Mouse (Mus musculus) MEL (cell line): ENCODE measurements around the gene Hoxd13. TPM values are rescaled to one million over a fixed set of nuclear protein-coding genes. Genes with fewer than 3 reads are reported as not detected.

ENCODE experiments used
- DNase-seq: peaks from one replicate; pipeline ENCODE4 v3.0.0; 2011; ENCODE audit warnings: low read depth, low spot score
- H3K27ac ChIP-seq: 2 replicates; pipeline ENCODE4 v1.5.1; 2012; ENCODE audit warnings: low read depth, mild to moderate bottlenecking, control low read depth, low read length, moderate library complexity; ENCODE audit not compliant: control insufficient read depth
- H3K27me3 ChIP-seq, 2 experiments: fragments of 150-350 bp in 1 of 2; sonication (generic) in 1 of 2; 2 replicates each; pipeline ENCODE4 v1.6.1; 2012; ENCODE audit warnings: low read length in 2 of 2, mild to moderate bottlenecking in 2 of 2, improper control_type of control experiment in 1 of 2, moderate library complexity in 1 of 2; ENCODE audit not compliant: insufficient read depth in 2 of 2, control insufficient read depth in 1 of 2
- H3K36me3 ChIP-seq, 2 experiments: 2 replicates each; pipeline ENCODE4 v1.6.1; 2012 to 2014; ENCODE audit warnings: low read length in 2 of 2, improper control_type of control experiment in 1 of 2, inconsistent platforms in 1 of 2, mild to moderate bottlenecking in 1 of 2; ENCODE audit not compliant: insufficient read depth in 2 of 2, control insufficient read depth in 1 of 2
- H3K4me1 ChIP-seq, 2 experiments: fragments of 150-350 bp in 1 of 2; sonication (generic) in 1 of 2; 2 replicates each; pipeline ENCODE4 v1.6.1; 2012; ENCODE audit warnings: low read length in 2 of 2, improper control_type of control experiment in 1 of 2, mild to moderate bottlenecking in 1 of 2; ENCODE audit not compliant: insufficient read depth in 2 of 2, control insufficient read depth in 1 of 2
- H3K4me3 ChIP-seq, 2 experiments: fragments of 150-350 bp in 1 of 2; sonication (generic) in 1 of 2; 2 replicates each; pipeline ENCODE4 v1.5.1; 2012; ENCODE audit warnings: low read depth in 2 of 2, low read length in 2 of 2, mild to moderate bottlenecking in 2 of 2, moderate library complexity in 2 of 2, control low read depth in 1 of 2, improper control_type of control experiment in 1 of 2; ENCODE audit not compliant: control insufficient read depth in 1 of 2, insufficient read depth in 1 of 2
- H3K79me2 ChIP-seq: 2 replicates; pipeline ENCODE4 v1.6.1; 2012; ENCODE audit warnings: mild to moderate bottlenecking, low read length, moderate library complexity; ENCODE audit not compliant: control insufficient read depth, poor library complexity, insufficient read depth
- H3K9ac ChIP-seq: 2 replicates; pipeline ENCODE4 v1.6.1; 2012; ENCODE audit warnings: low read depth, mild to moderate bottlenecking, control low read depth, low read length, moderate library complexity; ENCODE audit not compliant: control insufficient read depth, poor library complexity, severe bottlenecking
- H3K9me3 ChIP-seq: fragments of 150-350 bp; sonication (generic); replicated peaks from 2 replicates; pipeline ENCODE4 v1.6.1; 2012; ENCODE audit warnings: mild to moderate bottlenecking, low read length, improper control_type of control experiment, moderate library complexity; ENCODE audit not compliant: insufficient read depth
- BHLHE40 ChIP-seq: IDR thresholded peaks from 2 replicates; pipeline ENCODE4 v1.6.1; 2012; ENCODE audit warnings: low read depth, mild to moderate bottlenecking, inconsistent platforms, low read length, improper control_type of control experiment, borderline replicate concordance
- CTCF ChIP-seq, 3 experiments: IDR thresholded peaks in 2 of 3; conservative IDR thresholded peaks in 1 of 3; 2 replicates each; pipeline ENCODE4 v1.5.1; 2011 to 2012; ENCODE audit warnings: low read length in 3 of 3, low read depth in 2 of 3, mild to moderate bottlenecking in 2 of 3, improper control_type of control experiment in 1 of 3, inconsistent platforms in 1 of 3, mixed read lengths in 1 of 3, moderate library complexity in 1 of 3; ENCODE audit not compliant: control insufficient read depth in 1 of 3, insufficient read depth in 1 of 3, poor library complexity in 1 of 3, severe bottlenecking in 1 of 3
- E2F4 ChIP-seq: IDR thresholded peaks from 2 replicates; pipeline ENCODE4 v1.6.1; 2011; ENCODE audit warnings: low read depth, low read length, improper control_type of control experiment, borderline replicate concordance
- ELF1 ChIP-seq: IDR thresholded peaks from 2 replicates; pipeline ENCODE4 v1.6.1; 2014; ENCODE audit warnings: low read depth, mild to moderate bottlenecking, inconsistent platforms, low read length, improper control_type of control experiment, moderate library complexity
- ETS1 ChIP-seq: IDR thresholded peaks from 2 replicates; pipeline ENCODE4 v1.6.1; 2012; ENCODE audit warnings: low read depth, mild to moderate bottlenecking, inconsistent platforms, low read length, improper control_type of control experiment, moderate library complexity
- GABPA ChIP-seq: IDR thresholded peaks from 2 replicates; pipeline ENCODE4 v1.6.1; 2012; ENCODE audit warnings: low read depth, mild to moderate bottlenecking, inconsistent platforms, low read length, improper control_type of control experiment, moderate library complexity
- GATA1 ChIP-seq: IDR thresholded peaks from 2 replicates; pipeline ENCODE4 v1.6.1; 2011; ENCODE audit warnings: low read depth, low read length, improper control_type of control experiment
- JUND ChIP-seq: IDR thresholded peaks from 2 replicates; pipeline ENCODE4 v1.6.1; 2011; ENCODE audit warnings: low read depth, mild to moderate bottlenecking, improper control_type of control experiment, low read length
- KAT2A ChIP-seq: conservative IDR thresholded peaks from 2 replicates; pipeline ENCODE4 v1.6.1; 2012; ENCODE audit warnings: low read depth, low read length, improper control_type of control experiment, inconsistent platforms
- MAFK ChIP-seq: IDR thresholded peaks from 2 replicates; pipeline ENCODE4 v1.6.1; 2011; ENCODE audit warnings: low read depth, mild to moderate bottlenecking, low read length, improper control_type of control experiment, borderline replicate concordance
- MYC ChIP-seq: IDR thresholded peaks from 2 replicates; pipeline ENCODE4 v1.6.1; 2011; ENCODE audit warnings: low read depth, mild to moderate bottlenecking, low read length, improper control_type of control experiment, moderate library complexity
- NRF1 ChIP-seq: IDR thresholded peaks from 2 replicates; pipeline ENCODE4 v1.6.1; 2014; ENCODE audit warnings: low read depth, mild to moderate bottlenecking, inconsistent platforms, low read length, improper control_type of control experiment, moderate library complexity; ENCODE audit not compliant: poor library complexity, insufficient read depth, severe bottlenecking
- POLR2A ChIP-seq, 2 experiments: IDR thresholded peaks; 2 replicates each; pipeline ENCODE4 v1.6.1; 2011 to 2012; ENCODE audit warnings: low read length in 2 of 2, mild to moderate bottlenecking in 2 of 2, control low read depth in 1 of 2, improper control_type of control experiment in 1 of 2, low read depth in 1 of 2, moderate library complexity in 1 of 2; ENCODE audit not compliant: control insufficient read depth in 1 of 2, insufficient read depth in 1 of 2, poor library complexity in 1 of 2
- RCOR1 ChIP-seq: IDR thresholded peaks from 2 replicates; pipeline ENCODE4 v1.6.1; 2012; ENCODE audit warnings: low read depth, mild to moderate bottlenecking, inconsistent platforms, low read length, improper control_type of control experiment
- TBP ChIP-seq: IDR thresholded peaks from 2 replicates; pipeline ENCODE4 v1.8.0; 2011; ENCODE audit warnings: low read depth, low read length, improper control_type of control experiment
- TCF12 ChIP-seq: IDR thresholded peaks from 2 replicates; pipeline ENCODE4 v1.6.1; 2014; ENCODE audit warnings: low read depth, mild to moderate bottlenecking, inconsistent platforms, low read length, improper control_type of control experiment, moderate library complexity
- USF1 ChIP-seq: IDR thresholded peaks from 2 replicates; pipeline ENCODE4 v1.6.1; 2014; ENCODE audit warnings: low read depth, mild to moderate bottlenecking, inconsistent platforms, low read length, improper control_type of control experiment, moderate library complexity
- USF2 ChIP-seq, 2 experiments: IDR thresholded peaks; 2 replicates each; pipeline ENCODE4 v1.6.1; 2011 to 2012; ENCODE audit warnings: improper control_type of control experiment in 2 of 2, low read length in 2 of 2, borderline replicate concordance in 1 of 2, inconsistent platforms in 1 of 2, low read depth in 1 of 2, mild to moderate bottlenecking in 1 of 2; ENCODE audit not compliant: insufficient read depth in 1 of 2
- ZC3H11A ChIP-seq: IDR thresholded peaks from 2 replicates; pipeline ENCODE4 v1.6.1; 2012; ENCODE audit warnings: low read depth, mild to moderate bottlenecking, inconsistent platforms, low read length, improper control_type of control experiment
- ZNF384 ChIP-seq: IDR thresholded peaks from 2 replicates; pipeline ENCODE4 v1.6.1; 2012; ENCODE audit warnings: low read depth, mild to moderate bottlenecking, inconsistent platforms, low read length, improper control_type of control experiment
- polyA plus RNA-seq, 2 experiments: library from polyadenylated mRNA; stranded (reverse) in 1 of 2; unstranded in 1 of 2; fragments of >175 nt in 1 of 2; fragments of >200 nt in 1 of 2; gene quantifications; 2 replicates each; pipeline versions ENCODE4 v1.2.1 to v1.2.4; 2012; ENCODE audit warnings: low replicate concordance in 2 of 2, low read depth in 1 of 2; ENCODE audit not compliant: insufficient read length in 2 of 2, insufficient read depth in 1 of 2, missing spikeins in 1 of 2
- total RNA-seq: library from RNA; depleted of rRNA; stranded (reverse); fragments of 300-350 nt; gene quantifications from 2 replicates; pipeline ENCODE4 v1.2.3, GENCODE M21; 2012

The Hoxd13 gene
- total and polyA plus RNA-seq, 3 experiments, result not detected

DNA sequence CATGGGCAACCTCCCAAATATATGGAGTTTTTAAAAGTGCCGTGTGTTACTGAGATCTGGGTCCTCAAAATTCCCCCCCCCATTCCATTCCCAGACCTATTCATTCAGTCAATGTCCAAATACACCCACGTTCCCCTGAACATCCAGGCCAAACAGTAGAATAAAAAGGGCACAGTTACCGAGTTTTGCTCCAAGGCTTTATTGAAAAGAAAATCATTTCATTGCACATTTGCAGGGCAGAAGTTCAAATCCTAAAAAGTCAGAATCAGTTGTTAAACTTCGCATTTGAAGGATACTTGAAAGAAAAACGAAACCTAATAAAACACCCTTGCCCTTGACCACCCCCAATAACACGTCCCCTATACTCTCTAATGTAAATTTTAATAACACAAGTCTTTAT, 34.7 kb downstream of the Hoxd13 start (continued):
- TF ChIP-seq TBP, result no peak
- TF ChIP-seq, all 39 proteins: peak for 0

DNA sequence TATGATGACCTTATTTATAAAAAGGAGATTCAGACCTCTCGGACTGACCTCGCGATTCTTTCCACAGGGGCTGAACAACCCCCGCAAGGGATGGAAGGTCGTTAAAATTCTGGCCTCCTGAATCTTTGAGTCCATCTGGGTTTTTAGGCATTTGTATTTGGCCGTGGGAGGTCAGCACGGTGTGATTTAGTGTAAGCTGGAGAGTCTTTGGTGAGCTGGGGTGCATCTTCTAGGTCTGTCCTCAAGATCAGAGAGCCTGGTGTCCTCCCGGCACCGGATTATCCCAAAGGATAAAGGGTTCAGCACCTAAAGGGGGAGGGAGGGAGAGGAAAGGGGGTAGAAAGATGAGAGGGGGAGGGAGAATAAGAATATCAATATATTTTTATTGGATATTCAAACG, 35.2 kb downstream of the Hoxd13 start:
- H3K9ac ChIP-seq, result no peak overlapping the region
- no peaks in the 10 kb centered on the region for H3K27me3 ChIP-seq
- TF ChIP-seq MYC (no peak), POLR2A (IDR thresholded peaks at IDR 0.05; ENCODE audit: control insufficient read depth in 1 of 2, insufficient read depth in 1 of 2, low read depth in 1 of 2, low read length in 2 of 2, poor library complexity in 1 of 2) (no peak), ELF1 (no peak), GABPA (no peak), ZC3H11A (no peak), MAFK (no peak), ETS1 (no peak), E2F4 (no peak), TCF12 (no peak), KAT2A (no peak), TBP (no peak), GATA1 (no peak), RCOR1 (no peak), ZNF384 (no peak), NRF1 (no peak), BHLHE40 (no peak), USF1 (no peak), JUND (no peak), USF2 (IDR thresholded peaks at IDR 0.05; ENCODE audit: borderline replicate concordance in 1 of 2, insufficient read depth in 1 of 2, low read depth in 1 of 2, low read length in 2 of 2) (no peak), CTCF (IDR thresholded peaks at IDR 0.05 in 2 of 3, conservative IDR thresholded peaks at IDR 0.05 in 1 of 3; ENCODE audit: control insufficient read depth in 1 of 3, insufficient read depth in 1 of 3, low read depth in 2 of 3, low read length in 3 of 3, poor library complexity in 1 of 3, severe bottlenecking in 1 of 3) (no peak)

More for the DNA sequence above, 35.2 kb downstream of the Hoxd13 start:
- no peak for DNase-seq
- Histone ChIP-seq H3K4me3 (no peak overlapping the region), H3K36me3 (peaks cover 0 to 2% of the 10 kb centered on the region in 2 experiments; a peak in 1 of 4 replicates), H3K9me3 (no peaks in the 10 kb centered on the region), H3K4me1 (no peaks in the 10 kb centered on the region; a peak in 2 of 4 replicates), H3K79me2 (peaks cover 6% of the 10 kb centered on the region; the same call in 1 of the 2 replicates), H3K27ac (no peak overlapping the region)
